Mouse (Mus musculus) hindbrain, embryonic 12.5 days (tissue): Measurements from ENCODE around the gene Vmn2r31. TPM values are rescaled to one million over a fixed set of nuclear protein-coding genes. Genes with fewer than 3 reads are reported as not detected.
"Not testable (repeated sequence)": the region's sequence is repeated elsewhere in the genome, so short reads cannot be mapped to it uniquely, and the experiment has no call there.

Experiments used
- ATAC-seq: fragments of 200-750 bp; cut with Nextera tagmentation; 2 replicates; pipeline ENCODE4 v1.8.0; 2017; ENCODE audit warnings: moderate TSS enrichment; ENCODE audit not compliant: low FRiP score
- H3K27ac ChIP-seq: fragments of 300-500 bp; sonication (generic); 2 replicates; pipeline ENCODE4 v1.5.1; 2016; ENCODE audit warnings: mild to moderate bottlenecking
- H3K27me3 ChIP-seq: fragments of 300-500 bp; sonication (generic); 2 replicates; pipeline ENCODE4 v1.6.1; 2016; ENCODE audit warnings: mild to moderate bottlenecking
- H3K36me3 ChIP-seq: fragments of 300-500 bp; sonication (generic); 2 replicates; pipeline ENCODE4 v1.6.1; 2016; ENCODE audit warnings: mild to moderate bottlenecking
- H3K4me1 ChIP-seq: fragments of 300-500 bp; sonication (generic); 2 replicates; pipeline ENCODE4 v1.6.1; 2016
- H3K4me2 ChIP-seq: fragments of 300-500 bp; sonication (generic); replicated peaks from 2 replicates; pipeline ENCODE4 v1.6.1; 2016; ENCODE audit warnings: mild to moderate bottlenecking
- H3K4me3 ChIP-seq: fragments of 300-500 bp; sonication (generic); 2 replicates; pipeline ENCODE4 v1.5.1; 2016; ENCODE audit warnings: mild to moderate bottlenecking
- H3K9ac ChIP-seq: fragments of 300-500 bp; sonication (generic); 2 replicates; pipeline ENCODE4 v1.6.1; 2016; ENCODE audit warnings: mild to moderate bottlenecking, moderate library complexity
- H3K9me3 ChIP-seq: fragments of 300-500 bp; sonication (generic); replicated peaks from 2 replicates; pipeline ENCODE4 v1.6.1; 2016; ENCODE audit warnings: mild to moderate bottlenecking
- WGBS: fragments of 180-500 bp; shearing (Covaris S2); methylation state at CpG from one replicate; pipeline ENCODE4 v1.1.7; 2016; 5-methylcytosine and 5-hydroxymethylcytosine counted together
- polyA plus RNA-seq: library from polyadenylated mRNA; unstranded; fragments of >200 nt; fragmentation: Nextera tagmentation; extraction: Ambion mirVana; gene quantifications from 2 replicates; pipeline ENCODE4 v1.2.1, GENCODE M21; 2016

Vmn2r31 gene
- polyA plus RNA-seq = not detected in 2 replicates

DNA sequence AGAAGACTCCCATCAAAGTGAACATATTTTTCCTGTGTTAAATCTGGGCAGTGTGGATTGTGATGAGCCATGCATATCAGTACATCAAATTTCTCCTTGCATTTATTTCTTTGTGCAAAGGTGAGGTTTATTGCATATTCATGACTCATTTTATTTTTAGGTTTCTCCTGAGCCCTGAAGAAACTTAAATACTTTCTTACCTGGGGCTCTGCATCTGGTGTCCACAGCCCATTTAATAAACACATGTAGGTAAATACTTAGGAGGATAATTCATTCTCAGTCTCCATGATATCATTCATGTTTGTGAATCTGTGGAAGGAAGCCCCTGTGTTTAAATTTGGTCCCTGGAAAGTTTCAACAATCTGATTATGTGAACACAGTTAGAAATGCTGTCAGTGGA, at the start of gene Vmn2r31:
TSS of gene Vmn2r31 (minus strand) at position 101 of the 400 bp plus-strand sequence.
- H3K4me1 ChIP-seq, H3K4me3 ChIP-seq, H3K27ac ChIP-seq, H3K9ac ChIP-seq, H3K36me3 ChIP-seq, ATAC-seq, H3K9me3 ChIP-seq, H3K4me2 ChIP-seq, H3K27me3 ChIP-seq: not testable (repeated sequence)

DNA sequence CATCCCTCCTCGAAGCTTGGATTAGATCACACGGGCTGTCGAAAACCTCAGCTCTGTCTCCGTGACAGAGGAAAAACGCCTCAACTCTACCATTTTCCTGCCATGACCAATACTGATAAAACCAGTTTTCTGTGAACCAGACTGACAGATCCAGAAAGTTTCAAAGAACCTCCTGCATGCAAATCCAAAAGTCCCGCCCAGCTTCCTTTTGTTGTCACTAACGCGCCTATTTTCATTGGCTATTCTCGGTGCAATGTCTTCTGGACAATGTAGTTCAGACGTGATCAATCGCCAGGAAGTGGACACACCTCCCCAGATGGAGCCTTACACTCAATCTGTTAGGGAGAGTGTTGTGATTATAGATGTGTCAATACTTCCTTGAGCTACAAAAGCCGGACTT, 25.1 kb downstream of the Vmn2r31 start, which contains the start of gene Gm45783:
TSS of gene Gm45783 (minus strand) at position 143 of the 400 bp plus-strand sequence.
- not testable (repeated sequence) for H3K4me3 ChIP-seq, H3K9me3 ChIP-seq, ATAC-seq, H3K27me3 ChIP-seq, H3K36me3 ChIP-seq, H3K9ac ChIP-seq, H3K27ac ChIP-seq, H3K4me2 ChIP-seq, H3K4me1 ChIP-seq
- 54% methylated on average over 12 of the region's 12 CpGs for WGBS

DNA sequence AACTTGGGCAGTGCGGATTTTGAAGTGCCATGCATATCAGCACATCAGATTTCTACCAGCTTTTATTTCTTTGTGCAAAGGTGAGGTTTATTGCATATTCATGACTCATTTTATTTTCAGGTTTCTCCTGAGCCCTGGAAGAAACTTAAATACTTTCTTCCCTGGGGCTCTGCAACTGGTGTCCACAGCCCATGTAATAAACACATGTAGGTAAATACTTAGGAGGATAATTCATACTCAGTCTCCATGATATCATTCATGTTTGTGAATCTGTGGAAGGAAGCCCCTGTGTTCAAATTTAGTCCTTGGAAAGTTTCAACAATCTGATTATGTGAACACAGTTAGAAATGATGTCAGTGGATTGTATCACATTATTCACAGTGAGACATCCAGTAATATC, 62.0 kb downstream of the Vmn2r31 start, which contains the start of gene Vmn2r30:
TSS of gene Vmn2r30 (minus strand) at position 101 of the 400 bp plus-strand sequence.
- H3K27me3 ChIP-seq, H3K27ac ChIP-seq, H3K4me2 ChIP-seq, H3K9ac ChIP-seq, H3K36me3 ChIP-seq, H3K9me3 ChIP-seq, H3K4me1 ChIP-seq, ATAC-seq, H3K4me3 ChIP-seq: not testable (repeated sequence)
- no CpG with 5 or more reads among the region's 1 CpGs for WGBS

Other genes starting within 250 kb of the Vmn2r31 start
- gene Zfp418, start 228.4 kb downstream of the Vmn2r31 start, polyA plus RNA-seq = 3.5 and 3.7 TPM in 2 replicates
- 9.2 TPM in 2 replicates for gene Zfp772, start 189.7 kb downstream of the Vmn2r31 start, polyA plus RNA-seq
- 0.76 and 1.3 TPM in 2 replicates for gene Vmn2r29, start 152.4 kb downstream of the Vmn2r31 start, polyA plus RNA-seq
- 3.5 and 3.8 TPM in 2 replicates for gene Gm45844, start 121.4 kb downstream of the Vmn2r31 start, polyA plus RNA-seq
- gene Clcn4, start 98.9 kb downstream of the Vmn2r31 start, polyA plus RNA-seq = 101 and 102 TPM in 2 replicates
- gene Vmn2r30, start 62.1 kb downstream of the Vmn2r31 start, polyA plus RNA-seq = not detected in 2 replicates
- gene Gm45783, start 25.1 kb downstream of the Vmn2r31 start, polyA plus RNA-seq = not detected in 2 replicates
- not detected in 2 replicates for gene Vmn2r32, start 80.3 kb upstream of the Vmn2r31 start, polyA plus RNA-seq
- not detected in 2 replicates for gene Vmn2r33, start 167.1 kb upstream of the Vmn2r31 start, polyA plus RNA-seq